Mouse (Mus musculus): Measurements from ENCODE around the gene Phldb3. TPM values are rescaled to one million over a fixed set of nuclear protein-coding genes. Genes with fewer than 3 reads are reported as not detected.

Gene Phldb3
- total RNA-seq, 2 experiments from 2014 or later: 0.41 to 0.54 TPM

DNA sequence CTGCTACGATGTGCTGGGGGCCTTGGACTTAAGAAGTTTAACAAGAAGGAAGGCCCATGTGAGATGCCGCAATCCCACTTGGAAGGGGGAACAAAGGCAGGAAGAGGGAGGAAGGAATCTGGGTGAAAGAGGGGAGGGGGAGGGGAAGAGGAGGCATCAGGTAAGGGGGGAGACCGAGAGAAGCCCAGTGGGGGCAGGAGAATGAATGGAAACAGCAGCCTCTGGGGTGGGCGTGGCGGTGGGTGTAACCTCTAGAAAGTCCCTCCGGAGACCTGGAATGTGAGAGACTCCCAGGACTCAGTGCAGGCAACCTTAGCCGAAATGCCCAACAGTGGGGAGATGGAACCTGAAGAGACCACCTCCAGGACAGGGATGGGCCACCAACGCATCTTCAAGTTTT lies 53.7 kb downstream of the Phldb3 start:
- DNase-seq (ENCODE audit: extremely low spot score in 1 of 2, low spot score in 2 of 2): no peak
- intact Hi-C loops (cut with DNase I): loop anchor here (10.0 kb wide), 1 partner anchor 210 kb away; the partner anchor contains the start of gene Irgc1

DNA sequence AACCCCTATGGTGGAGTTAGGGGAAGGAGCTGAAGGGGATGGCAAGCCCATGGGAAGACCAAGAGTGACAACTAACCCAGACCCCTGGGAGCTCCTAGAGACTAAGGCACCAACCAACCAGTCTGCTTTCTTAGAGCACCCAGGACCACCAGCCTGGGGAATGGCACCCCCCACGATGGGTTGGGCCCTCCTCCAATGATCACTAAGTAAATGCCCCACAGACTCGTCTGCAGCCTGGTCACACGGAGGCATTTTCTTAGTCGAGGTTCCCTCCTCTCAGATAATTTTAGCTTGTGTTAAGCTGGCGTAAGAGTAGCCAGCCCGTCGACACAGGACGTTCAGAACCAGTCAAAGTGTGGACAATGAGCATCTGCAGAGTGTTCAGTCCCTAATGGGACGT lies 54.4 kb downstream of the Phldb3 start:
- intact Hi-C loops (cut with DNase I): loop anchor here (10.0 kb wide), 1 partner anchor 210 kb away; the partner anchor contains the start of gene Irgc1
- DNase-seq (ENCODE audit: extremely low spot score in 1 of 2, low spot score in 2 of 2): no peak

DNA sequence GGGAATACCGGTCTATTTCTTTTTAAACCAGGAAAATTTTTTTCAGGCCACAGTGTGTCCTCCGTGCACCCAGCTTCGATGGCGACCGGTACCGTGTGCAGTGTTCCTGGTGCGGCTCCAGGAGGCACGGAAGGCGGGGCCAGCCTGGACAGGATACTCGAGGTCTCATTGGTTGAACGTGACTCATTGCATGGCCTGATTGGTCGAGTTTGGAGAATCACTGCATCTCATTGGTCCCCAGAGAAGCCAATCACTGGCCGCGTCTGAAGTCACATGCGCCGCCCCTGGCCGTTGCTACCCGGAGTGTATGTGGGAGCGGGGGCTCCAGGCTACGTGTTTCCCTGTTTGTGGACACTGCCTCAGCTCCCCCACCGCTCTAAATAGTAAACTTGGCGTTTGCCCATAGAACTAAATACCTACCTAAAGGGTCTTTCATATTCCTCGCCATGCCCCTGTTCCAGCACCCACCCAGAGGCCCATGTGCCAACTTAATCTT lies 61.4 kb downstream of the Phldb3 start:
- intact Hi-C loops (cut with DNase I): no loop called here
- no peak for DNase-seq (ENCODE audit: extremely low spot score in 1 of 2, low spot score in 2 of 2)

DNA sequence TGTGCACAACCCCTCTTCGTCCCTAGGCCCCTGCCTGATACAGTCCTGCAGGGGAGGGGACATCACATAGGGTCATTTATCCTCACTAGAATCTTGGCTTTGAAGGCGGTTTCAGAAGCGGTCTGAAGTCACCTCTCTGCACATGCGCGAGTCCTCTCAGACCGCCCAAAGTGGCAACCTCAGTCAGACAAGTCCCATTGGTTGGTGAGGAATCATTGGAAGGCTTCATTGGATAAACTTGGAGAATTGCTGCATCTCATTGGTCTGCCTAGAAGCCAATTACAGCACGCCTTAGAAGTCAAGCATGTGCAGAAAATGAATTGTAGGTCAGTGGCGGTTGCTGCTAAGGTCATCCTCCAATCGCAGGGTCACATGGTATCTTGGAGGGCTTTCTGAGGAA lies 66.0 kb downstream of the Phldb3 start, which contains the start of gene Tex101:
Gene Tex101 (minus strand): TSS at position 101 of the 400 bp plus-strand sequence.
- intact Hi-C loops (cut with DNase I): no loop called here
- no peak for DNase-seq (ENCODE audit: extremely low spot score in 1 of 2, low spot score in 2 of 2)

Other genes starting within 250 kb of the Phldb3 start
- gene Kcnn4, start 240.5 kb upstream of the Phldb3 start, total RNA-seq (2021): under 1 TPM; 0.17 to 0.41 TPM
- 10 to 100 TPM; 34.1 to 39.1 TPM for gene Smg9, start 211.1 kb upstream of the Phldb3 start, total RNA-seq (2021)
- gene Irgc1, start 158.5 kb upstream of the Phldb3 start, total RNA-seq (2021): under 1 TPM in 1 of 2 experiments, not detected in 1; 0.20 TPM
- 1 to 10 TPM in 1 of 2 experiments, under 1 TPM in 1; 0.85 to 1.4 TPM for gene Plaur, start 148.3 kb upstream of the Phldb3 start, total RNA-seq (2021)
- 100 to 1,000 TPM; 305 to 320 TPM for gene Cadm4, start 128.7 kb upstream of the Phldb3 start, total RNA-seq (2021)
- 10 to 100 TPM; 61.9 to 67.5 TPM for gene Zfp428, start 103.8 kb upstream of the Phldb3 start, total RNA-seq (2021)
- gene AC161166.1, start 98.3 kb upstream of the Phldb3 start, total RNA-seq (2021): not detected
- 100 to 1,000 TPM; 105 to 110 TPM for gene Irgq, start 80.1 kb upstream of the Phldb3 start, total RNA-seq (2021)
- gene Pinlyp, start 64.6 kb upstream of the Phldb3 start, total RNA-seq (2021): not detected
- 10 to 100 TPM; 32.5 to 41.2 TPM for gene Xrcc1, start 64.5 kb upstream of the Phldb3 start, total RNA-seq (2021)
- 10 to 100 TPM; 11.9 to 13.0 TPM for gene Ethe1, start 23.2 kb upstream of the Phldb3 start, total RNA-seq (2021)
- gene Zfp575, start 23.1 kb upstream of the Phldb3 start, total RNA-seq (2021): 1 to 10 TPM; 7.7 to 8.3 TPM
- under 1 TPM; 0.47 to 0.57 TPM for gene Lypd3, start 25.8 kb downstream of the Phldb3 start, total RNA-seq (2021)
- gene Tex101, start 65.9 kb downstream of the Phldb3 start, total RNA-seq (2021): not detected
- gene BC049730, start 98.5 kb downstream of the Phldb3 start, total RNA-seq (2021): not detected
- not detected for gene Gm4763, start 116.1 kb downstream of the Phldb3 start, total RNA-seq (2021)
- gene Cd177, start 149.5 kb downstream of the Phldb3 start, total RNA-seq (2021): not detected
- under 1 TPM in 1 of 2 experiments, not detected in 1; 0.41 TPM for gene Ceacam10, start 166.4 kb downstream of the Phldb3 start, total RNA-seq (2021)